Mouse (Mus musculus): ENCODE measurements at regions not wholly inside any gene's neighbourhood (a gene's known extent, or its start where the extent isn't known, plus 50 kb on each side); places are given as distances from the start of the nearest gene placed in this dataset.

DNA sequence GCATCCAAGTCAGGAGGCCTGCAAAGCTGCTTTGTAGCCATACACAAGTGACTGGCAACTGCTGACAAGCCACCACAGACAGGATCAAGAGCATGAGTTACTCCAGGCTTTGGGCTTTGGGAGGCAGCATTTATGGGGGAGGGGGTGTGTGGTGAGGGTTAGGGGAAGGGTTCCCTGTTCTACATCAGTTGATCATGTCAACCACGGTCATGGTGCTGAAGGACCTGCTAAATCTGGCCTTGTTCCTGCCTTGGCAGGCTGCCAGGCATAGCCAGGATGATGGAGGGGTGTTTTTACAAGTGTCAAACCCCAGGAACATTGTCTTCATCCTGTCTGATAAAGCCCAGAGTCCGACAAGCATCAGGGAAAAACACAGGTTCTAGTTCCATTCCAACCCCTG is 247.9 kb upstream of the Tsc22d2 start:
- WGBS (ENCODE audit: insufficient replicate concordance): 25% methylated on average over 2 of the region's 2 CpGs
- ATAC-seq (ENCODE audit: insufficient read depth): no peak
- Histone ChIP-seq H3K27me3 (ENCODE audit: control insufficient read depth, insufficient read depth, low read length) (no peaks in the 10 kb centered on the region), H3K4me1 (replicated peaks; ENCODE audit: control insufficient read depth in 2 of 2, insufficient read depth in 2 of 2, low read length in 1 of 2) (peaks cover 0 to 1% of the 10 kb centered on the region in 2 experiments; a peak in 1 of 4 replicates), H3K4me3 (ENCODE audit: insufficient read depth in 1 of 2, low read depth in 2 of 2, low read length in 2 of 2) (no peak overlapping the region), H3K9me3 (ENCODE audit: control insufficient read depth, low read length) (no peaks in the 10 kb centered on the region), H3K9ac (replicated peaks) (no peak overlapping the region), H3K36me3 (replicated peaks; ENCODE audit: control insufficient read depth, insufficient read depth, low read depth) (no peaks in the 10 kb centered on the region), H3K4me2 (ENCODE audit: low read depth) (no peak overlapping the region), H3K27ac (no peak overlapping the region)
- TF ChIP-seq EP300 (IDR thresholded peaks at IDR 0.05; ENCODE audit: low read depth) (no peak), CTCF (IDR thresholded peaks at IDR 0.05; ENCODE audit: low read depth) (no peak)
- DNase-seq (ENCODE audit: low read depth in 3 of 3, low spot score in 3 of 3): no peak

GRCm38 (mm10) chr3:58167121-58167520 is 247.4 kb upstream of the Tsc22d2 start:
- H3K9ac ChIP-seq (replicated peaks): no peak overlapping the region
- H3K9me3 ChIP-seq (ENCODE audit: control insufficient read depth, low read length): no peaks in the 10 kb centered on the region
- peaks cover 0 to 1% of the 10 kb centered on the region in 2 experiments; a peak in 1 of 4 replicates for H3K4me1 ChIP-seq (replicated peaks; ENCODE audit: control insufficient read depth in 2 of 2, insufficient read depth in 2 of 2, low read length in 1 of 2)
- H3K4me3 ChIP-seq (ENCODE audit: insufficient read depth in 1 of 2, low read depth in 2 of 2, low read length in 2 of 2): no peak overlapping the region
- H3K4me2 ChIP-seq (ENCODE audit: low read depth): no peak overlapping the region
- no peak for ATAC-seq (ENCODE audit: insufficient read depth)
- no peaks in the 10 kb centered on the region for H3K36me3 ChIP-seq (replicated peaks; ENCODE audit: control insufficient read depth, insufficient read depth, low read depth)
- TF ChIP-seq CTCF (IDR thresholded peaks at IDR 0.05; ENCODE audit: low read depth): no peak
- no peak overlapping the region for H3K27ac ChIP-seq
- H3K27me3 ChIP-seq (ENCODE audit: control insufficient read depth, insufficient read depth, low read length): no peaks in the 10 kb centered on the region
- DNase-seq (ENCODE audit: low read depth in 3 of 3, low spot score in 3 of 3): no peak
- WGBS (ENCODE audit: insufficient replicate concordance): 50% methylated on average over 3 of the region's 3 CpGs

DNA sequence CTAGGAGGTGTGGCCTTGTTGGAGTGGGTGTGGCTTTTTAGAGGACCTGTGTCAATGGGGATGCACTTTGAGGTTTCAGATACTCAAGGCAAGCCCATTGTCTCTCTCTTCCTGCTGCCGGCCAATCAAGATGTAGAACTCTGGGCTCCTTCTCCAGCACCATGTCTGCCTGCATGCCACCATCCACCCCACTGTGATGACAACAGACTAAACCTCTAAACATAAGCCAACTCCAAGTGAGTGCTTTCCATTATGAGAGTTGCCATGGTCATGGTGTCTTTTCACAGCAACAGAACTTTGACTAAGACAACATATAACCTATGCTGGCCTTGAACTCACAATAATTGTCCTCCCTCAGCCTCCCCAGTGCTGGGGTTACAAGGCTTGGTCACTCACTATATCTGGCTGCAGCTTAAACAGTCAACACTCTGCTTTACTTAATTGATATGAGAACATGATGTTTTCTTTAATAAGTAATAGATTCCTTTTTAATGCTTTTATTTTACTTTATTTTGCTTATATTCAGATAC is 246.7 kb upstream of the Tsc22d2 start:
- ATAC-seq (ENCODE audit: insufficient read depth): no peak
- WGBS (ENCODE audit: insufficient replicate concordance): 67% methylated on average over 1 of the region's 1 CpGs
- Histone ChIP-seq H3K27ac (no peak overlapping the region), H3K9me3 (ENCODE audit: control insufficient read depth, low read length) (no peaks in the 10 kb centered on the region), H3K36me3 (replicated peaks; ENCODE audit: control insufficient read depth, insufficient read depth, low read depth) (no peaks in the 10 kb centered on the region), H3K4me1 (replicated peaks; ENCODE audit: control insufficient read depth in 2 of 2, insufficient read depth in 2 of 2, low read length in 1 of 2) (peaks cover 0 to 1% of the 10 kb centered on the region in 2 experiments; a peak in 1 of 4 replicates), H3K4me3 (ENCODE audit: insufficient read depth in 1 of 2, low read depth in 2 of 2, low read length in 2 of 2) (no peak overlapping the region), H3K9ac (replicated peaks) (no peak overlapping the region), H3K27me3 (ENCODE audit: control insufficient read depth, insufficient read depth, low read length) (no peaks in the 10 kb centered on the region), H3K4me2 (ENCODE audit: low read depth) (no peak overlapping the region)
- no peak for DNase-seq (ENCODE audit: low read depth in 3 of 3, low spot score in 3 of 3)
- TF ChIP-seq CTCF (IDR thresholded peaks at IDR 0.05; ENCODE audit: low read depth) (no peak), EP300 (IDR thresholded peaks at IDR 0.05; ENCODE audit: low read depth) (no peak)

DNA sequence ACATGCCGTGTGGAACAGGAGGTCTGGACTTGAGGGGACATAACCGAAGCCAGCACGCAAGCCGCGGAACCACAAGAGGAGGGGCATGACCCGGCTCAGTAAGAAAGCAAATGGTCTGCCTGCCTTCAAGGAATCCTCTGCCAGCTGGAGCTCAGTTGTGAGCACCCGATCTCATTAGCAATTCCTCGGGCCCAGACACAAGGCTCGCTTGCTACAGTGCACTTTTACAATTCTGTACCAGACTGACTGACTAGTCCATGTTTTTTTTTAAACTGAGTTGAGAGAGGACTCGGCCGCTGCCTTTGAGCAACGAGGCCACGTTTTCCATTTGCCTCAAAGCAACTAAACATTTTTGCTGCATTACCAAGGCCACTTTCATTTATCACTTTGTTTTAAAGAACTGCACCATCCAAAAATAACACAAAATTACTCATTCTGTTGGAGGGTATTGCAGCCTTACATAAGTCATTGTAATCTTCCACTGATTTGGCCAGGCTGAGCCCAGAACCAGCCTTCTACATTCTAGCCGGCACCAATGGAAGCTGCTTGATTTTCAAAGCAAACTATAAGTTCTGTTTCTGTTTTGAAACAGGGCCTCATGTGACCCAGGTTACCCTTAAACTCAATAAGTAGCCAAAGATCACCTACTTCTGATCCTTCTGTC is 245.9 kb upstream of the Tsc22d2 start:
- Histone ChIP-seq H3K27me3 (ENCODE audit: control insufficient read depth, insufficient read depth, low read length) (no peaks in the 10 kb centered on the region), H3K4me1 (replicated peaks; ENCODE audit: control insufficient read depth in 2 of 2, insufficient read depth in 2 of 2, low read length in 1 of 2) (0 out of 4 replicates have a peak, but pooled peaks cover 0 to 1% of the 10 kb centered on the region in 2 experiments), H3K4me2 (ENCODE audit: low read depth) (no peak overlapping the region), H3K27ac (no peak overlapping the region), H3K9me3 (ENCODE audit: control insufficient read depth, low read length) (no peaks in the 10 kb centered on the region), H3K9ac (replicated peaks) (no peak overlapping the region), H3K36me3 (replicated peaks; ENCODE audit: control insufficient read depth, insufficient read depth, low read depth) (no peaks in the 10 kb centered on the region), H3K4me3 (ENCODE audit: insufficient read depth in 1 of 2, low read depth in 2 of 2, low read length in 2 of 2) (no peak overlapping the region)
- TF ChIP-seq CTCF (IDR thresholded peaks at IDR 0.05; ENCODE audit: low read depth) (no peak), EP300 (IDR thresholded peaks at IDR 0.05; ENCODE audit: low read depth) (no peak)
- no peak for DNase-seq (ENCODE audit: low read depth in 3 of 3, low spot score in 3 of 3)
- ATAC-seq (ENCODE audit: insufficient read depth): no peak
- 65% methylated on average over 14 of the region's 14 CpGs for WGBS (ENCODE audit: insufficient replicate concordance)

DNA sequence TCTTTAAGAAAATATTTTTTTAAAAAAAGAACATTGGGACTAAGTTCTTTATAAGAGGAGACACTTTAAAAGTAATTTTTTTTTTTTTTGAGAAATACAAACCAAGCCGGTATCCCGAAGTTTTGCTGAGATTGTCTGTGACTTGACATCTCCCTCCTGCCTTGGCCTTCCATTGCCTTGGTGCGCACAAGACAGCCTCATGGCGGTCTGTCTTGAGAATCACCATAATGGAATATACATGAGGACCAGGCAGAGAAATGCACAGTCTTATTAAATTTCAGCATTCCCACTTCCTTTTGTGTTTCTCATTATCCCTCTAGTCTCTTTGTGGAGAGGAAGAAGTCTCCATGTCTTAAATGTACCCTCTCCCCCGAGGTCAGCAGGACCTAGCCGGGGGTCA is 244.7 kb upstream of the Tsc22d2 start:
- 62% methylated on average over 6 of the region's 6 CpGs for WGBS (ENCODE audit: insufficient replicate concordance)
- H3K4me1 ChIP-seq (replicated peaks; ENCODE audit: control insufficient read depth in 2 of 2, insufficient read depth in 2 of 2, low read length in 1 of 2): no peaks in the 10 kb centered on the region
- no peaks in the 10 kb centered on the region for H3K27me3 ChIP-seq (ENCODE audit: control insufficient read depth, insufficient read depth, low read length)
- ATAC-seq (ENCODE audit: insufficient read depth) (no peak), DNase-seq (ENCODE audit: low read depth in 3 of 3, low spot score in 3 of 3) (no peak)
- no peak overlapping the region for H3K9ac ChIP-seq (replicated peaks)
- H3K4me2 ChIP-seq (ENCODE audit: low read depth): no peak overlapping the region
- no peak overlapping the region for H3K4me3 ChIP-seq (ENCODE audit: insufficient read depth in 1 of 2, low read depth in 2 of 2, low read length in 2 of 2)
- no peak overlapping the region for H3K27ac ChIP-seq
- H3K36me3 ChIP-seq (replicated peaks; ENCODE audit: control insufficient read depth, insufficient read depth, low read depth): no peaks in the 10 kb centered on the region
- no peaks in the 10 kb centered on the region for H3K9me3 ChIP-seq (ENCODE audit: control insufficient read depth, low read length)
- no peak for TF ChIP-seq EP300 (IDR thresholded peaks at IDR 0.05; ENCODE audit: low read depth)
- no peak for TF ChIP-seq CTCF (IDR thresholded peaks at IDR 0.05; ENCODE audit: low read depth)

Data from liver, embryonic 14.5 days (tissue).